Mouse (Mus musculus): ENCODE data around the gene Cd300a.

- TF ChIP-seq EP300 (IDR thresholded peaks at IDR 0.05; ENCODE audit: low read depth) (no peak), CTCF (IDR thresholded peaks at IDR 0.05; ENCODE audit: low read depth) (peak; percentile 71)
Measured at GRCm38 (mm10) chr11:114858641-114859040, 31.2 kb upstream of the Cd300a start.

All from liver, embryonic 14.5 days (tissue).